Mouse (Mus musculus) adrenal gland, postnatal 36 days (tissue): ENCODE data around the gene Gm45234. TPM values are rescaled to one million over a fixed set of nuclear protein-coding genes. Genes with fewer than 3 reads are reported as not detected.
A peak's percentile ranks its signal among the peaks of the same experiment; 100 is the strongest.
"Not testable (repeated sequence)": the region's sequence is repeated elsewhere in the genome, so short reads cannot be mapped to it uniquely, and the experiment has no call there.

Experiments used
- DNase-seq, 2 experiments: peaks; one replicate each; pipeline ENCODE4 v3.0.0; 2021; ENCODE audit warnings: mixed read lengths in 1 of 2
- long read RNA-seq, 2 experiments: library from polyadenylated mRNA; stranded (forward); transcript quantifications; one replicate each; pipeline ENCODE4 v2.0.0; 2021; ENCODE audit warnings: borderline sequencing depth in 2 of 2
- total RNA-seq, 2 experiments: library from RNA; stranded (reverse); gene quantifications; 2 replicates each; pipeline ENCODE4 v1.2.3; 2021

Gene Gm45234
- total RNA-seq: under 1 TPM in 1 of 2 experiments, not detected in 1; 0.56 TPM
- long read RNA-seq, experiment 1, partial matches to known transcripts: 0 of 1 reads
- long read RNA-seq, experiment 1, other reads (novel, unspliced or antisense): 1 of 1 reads
- long read RNA-seq, experiment 2: 0 reads

- peak; percentile 83 to 93 for DNase-seq
Measured at GRCm38 (mm10) chr6:124755831-124756595, at the start of gene Gm45234, which contains the start of gene Atn1. Gene Gm45234 (minus strand): TSS chr6:124756021. Gene Atn1 (minus strand): TSS chr6:124756524.

GRCm38 (mm10) chr6:124804341-124804740 lies 48.5 kb upstream of the Gm45234 start:
- DNase-seq: no peak

GRCm38 (mm10) chr6:124803691-124804090 lies 47.9 kb upstream of the Gm45234 start:
- not testable (repeated sequence) for DNase-seq

GRCm38 (mm10) chr6:124803061-124803460 lies 47.2 kb upstream of the Gm45234 start:
- DNase-seq: no peak

GRCm38 (mm10) chr6:124802400-124802799 lies 46.6 kb upstream of the Gm45234 start:
- DNase-seq: not testable (repeated sequence)

- no peak for DNase-seq
Measured at GRCm38 (mm10) chr6:124796200-124796599, 40.4 kb upstream of the Gm45234 start.

- DNase-seq: no peak
Measured at GRCm38 (mm10) chr6:124795781-124796180, 40.0 kb upstream of the Gm45234 start.

GRCm38 (mm10) chr6:124791911-124792310 lies 36.1 kb upstream of the Gm45234 start:
- no peak for DNase-seq

GRCm38 (mm10) chr6:124790121-124790520 lies 34.3 kb upstream of the Gm45234 start:
- DNase-seq: no peak

- no peak for DNase-seq
Measured at GRCm38 (mm10) chr6:124789519-124789918, 33.7 kb upstream of the Gm45234 start.

GRCm38 (mm10) chr6:124787722-124788121 lies 31.9 kb upstream of the Gm45234 start:
- DNase-seq: no peak

GRCm38 (mm10) chr6:124786756-124787420 lies 31.1 kb upstream of the Gm45234 start:
- DNase-seq: no peak

- DNase-seq: peak in 1 of 2 experiments; percentile 38
Measured at GRCm38 (mm10) chr6:124782436-124782835, 26.6 kb upstream of the Gm45234 start.

- DNase-seq: no peak
Measured at GRCm38 (mm10) chr6:124780917-124781316, 25.1 kb upstream of the Gm45234 start.

- no peak for DNase-seq
Measured at GRCm38 (mm10) chr6:124779984-124780416, 24.2 kb upstream of the Gm45234 start.

GRCm38 (mm10) chr6:124779222-124779983 lies 23.6 kb upstream of the Gm45234 start, which contains the start of gene Lrrc23:
Gene Lrrc23 (minus strand): TSS chr6:124779727.
- DNase-seq: peak; percentile 44 to 62

- no peak for DNase-seq
Measured at GRCm38 (mm10) chr6:124770511-124770910, 14.7 kb upstream of the Gm45234 start.

GRCm38 (mm10) chr6:124770013-124770412 lies 14.2 kb upstream of the Gm45234 start:
- no peak for DNase-seq

- peak; percentile 66 to 83 for DNase-seq
Measured at GRCm38 (mm10) chr6:124769101-124769765, 13.4 kb upstream of the Gm45234 start, which contains the start of gene Eno2. Gene Eno2 (minus strand): TSS chr6:124769673.

- no peak for DNase-seq
Measured at GRCm38 (mm10) chr6:124768704-124769044, 12.9 kb upstream of the Gm45234 start.

GRCm38 (mm10) chr6:124767920-124768703 lies 12.3 kb upstream of the Gm45234 start:
- peak in 1 of 2 experiments; percentile 52 for DNase-seq
